Mouse (Mus musculus) MEL (cell line): ENCODE data around the gene Myh6. TPM values are rescaled to one million over a fixed set of nuclear protein-coding genes. Genes with fewer than 3 reads are reported as not detected.
"Not testable (repeated sequence)": the region's sequence is repeated elsewhere in the genome, so short reads cannot be mapped to it uniquely, and the experiment has no call there.

Experiments used
- DNase-seq: peaks from one replicate; pipeline ENCODE4 v3.0.0; 2011; ENCODE audit warnings: low read depth, low spot score
- H3K27ac ChIP-seq: 2 replicates; pipeline ENCODE4 v1.5.1; 2012; ENCODE audit warnings: low read depth, mild to moderate bottlenecking, control low read depth, low read length, moderate library complexity; ENCODE audit not compliant: control insufficient read depth
- H3K27me3 ChIP-seq, 2 experiments: fragments of 150-350 bp in 1 of 2; sonication (generic) in 1 of 2; 2 replicates each; pipeline ENCODE4 v1.6.1; 2012; ENCODE audit warnings: low read length in 2 of 2, mild to moderate bottlenecking in 2 of 2, improper control_type of control experiment in 1 of 2, moderate library complexity in 1 of 2; ENCODE audit not compliant: insufficient read depth in 2 of 2, control insufficient read depth in 1 of 2
- H3K36me3 ChIP-seq, 2 experiments: 2 replicates each; pipeline ENCODE4 v1.6.1; 2012 to 2014; ENCODE audit warnings: low read length in 2 of 2, improper control_type of control experiment in 1 of 2, inconsistent platforms in 1 of 2, mild to moderate bottlenecking in 1 of 2; ENCODE audit not compliant: insufficient read depth in 2 of 2, control insufficient read depth in 1 of 2
- H3K4me1 ChIP-seq, 2 experiments: fragments of 150-350 bp in 1 of 2; sonication (generic) in 1 of 2; 2 replicates each; pipeline ENCODE4 v1.6.1; 2012; ENCODE audit warnings: low read length in 2 of 2, improper control_type of control experiment in 1 of 2, mild to moderate bottlenecking in 1 of 2; ENCODE audit not compliant: insufficient read depth in 2 of 2, control insufficient read depth in 1 of 2
- H3K4me3 ChIP-seq, 2 experiments: fragments of 150-350 bp in 1 of 2; sonication (generic) in 1 of 2; 2 replicates each; pipeline ENCODE4 v1.5.1; 2012; ENCODE audit warnings: low read depth in 2 of 2, low read length in 2 of 2, mild to moderate bottlenecking in 2 of 2, moderate library complexity in 2 of 2, control low read depth in 1 of 2, improper control_type of control experiment in 1 of 2; ENCODE audit not compliant: control insufficient read depth in 1 of 2, insufficient read depth in 1 of 2
- H3K79me2 ChIP-seq: 2 replicates; pipeline ENCODE4 v1.6.1; 2012; ENCODE audit warnings: mild to moderate bottlenecking, low read length, moderate library complexity; ENCODE audit not compliant: control insufficient read depth, poor library complexity, insufficient read depth
- H3K9ac ChIP-seq: 2 replicates; pipeline ENCODE4 v1.6.1; 2012; ENCODE audit warnings: low read depth, mild to moderate bottlenecking, control low read depth, low read length, moderate library complexity; ENCODE audit not compliant: control insufficient read depth, poor library complexity, severe bottlenecking
- H3K9me3 ChIP-seq: fragments of 150-350 bp; sonication (generic); replicated peaks from 2 replicates; pipeline ENCODE4 v1.6.1; 2012; ENCODE audit warnings: mild to moderate bottlenecking, low read length, improper control_type of control experiment, moderate library complexity; ENCODE audit not compliant: insufficient read depth
- CHD1 ChIP-seq: IDR thresholded peaks from 2 replicates; pipeline ENCODE4 v1.6.1; 2012; ENCODE audit warnings: low read depth, mild to moderate bottlenecking, inconsistent platforms, low read length, improper control_type of control experiment
- CHD2 ChIP-seq: IDR thresholded peaks from 2 replicates; pipeline ENCODE4 v1.6.1; 2011; ENCODE audit warnings: low read length, improper control_type of control experiment
- CTCF ChIP-seq, 3 experiments: IDR thresholded peaks in 2 of 3; conservative IDR thresholded peaks in 1 of 3; 2 replicates each; pipeline ENCODE4 v1.5.1; 2011 to 2012; ENCODE audit warnings: low read length in 3 of 3, low read depth in 2 of 3, mild to moderate bottlenecking in 2 of 3, improper control_type of control experiment in 1 of 3, inconsistent platforms in 1 of 3, mixed read lengths in 1 of 3, moderate library complexity in 1 of 3; ENCODE audit not compliant: control insufficient read depth in 1 of 3, insufficient read depth in 1 of 3, poor library complexity in 1 of 3, severe bottlenecking in 1 of 3
- ELF1 ChIP-seq: IDR thresholded peaks from 2 replicates; pipeline ENCODE4 v1.6.1; 2014; ENCODE audit warnings: low read depth, mild to moderate bottlenecking, inconsistent platforms, low read length, improper control_type of control experiment, moderate library complexity
- EP300 ChIP-seq, 2 experiments: IDR thresholded peaks; 2 replicates each; pipeline ENCODE4 v1.6.1; 2011; ENCODE audit warnings: improper control_type of control experiment in 2 of 2, low read length in 2 of 2, low read depth in 1 of 2, mild to moderate bottlenecking in 1 of 2
- ETS1 ChIP-seq: IDR thresholded peaks from 2 replicates; pipeline ENCODE4 v1.6.1; 2012; ENCODE audit warnings: low read depth, mild to moderate bottlenecking, inconsistent platforms, low read length, improper control_type of control experiment, moderate library complexity
- GABPA ChIP-seq: IDR thresholded peaks from 2 replicates; pipeline ENCODE4 v1.6.1; 2012; ENCODE audit warnings: low read depth, mild to moderate bottlenecking, inconsistent platforms, low read length, improper control_type of control experiment, moderate library complexity
- GATA1 ChIP-seq: IDR thresholded peaks from 2 replicates; pipeline ENCODE4 v1.6.1; 2011; ENCODE audit warnings: low read depth, low read length, improper control_type of control experiment
- HCFC1 ChIP-seq: IDR thresholded peaks from 2 replicates; pipeline ENCODE4 v1.6.1; 2012; ENCODE audit warnings: low read depth, mild to moderate bottlenecking, inconsistent platforms, low read length, improper control_type of control experiment, moderate library complexity
- MAFK ChIP-seq: IDR thresholded peaks from 2 replicates; pipeline ENCODE4 v1.6.1; 2011; ENCODE audit warnings: low read depth, mild to moderate bottlenecking, low read length, improper control_type of control experiment, borderline replicate concordance
- MAZ ChIP-seq: IDR thresholded peaks from 2 replicates; pipeline ENCODE4 v1.6.1; 2012; ENCODE audit warnings: low read depth, mild to moderate bottlenecking, inconsistent platforms, low read length, improper control_type of control experiment
- MXI1 ChIP-seq: IDR thresholded peaks from 2 replicates; pipeline ENCODE4 v1.6.1; 2011; ENCODE audit warnings: mild to moderate bottlenecking, low read depth, low read length, improper control_type of control experiment
- MYB ChIP-seq: IDR thresholded peaks from 2 replicates; pipeline ENCODE4 v1.6.1; 2011; ENCODE audit warnings: mild to moderate bottlenecking, low read depth, low read length, improper control_type of control experiment
- MYC ChIP-seq: IDR thresholded peaks from 2 replicates; pipeline ENCODE4 v1.6.1; 2011; ENCODE audit warnings: low read depth, mild to moderate bottlenecking, low read length, improper control_type of control experiment, moderate library complexity
- NELFE ChIP-seq: IDR thresholded peaks from 2 replicates; pipeline ENCODE4 v1.6.1; 2011; ENCODE audit warnings: low read depth, low read length, improper control_type of control experiment
- NRF1 ChIP-seq: IDR thresholded peaks from 2 replicates; pipeline ENCODE4 v1.6.1; 2014; ENCODE audit warnings: low read depth, mild to moderate bottlenecking, inconsistent platforms, low read length, improper control_type of control experiment, moderate library complexity; ENCODE audit not compliant: poor library complexity, insufficient read depth, severe bottlenecking
- POLR2A ChIP-seq, 2 experiments: IDR thresholded peaks; 2 replicates each; pipeline ENCODE4 v1.6.1; 2011 to 2012; ENCODE audit warnings: low read length in 2 of 2, mild to moderate bottlenecking in 2 of 2, control low read depth in 1 of 2, improper control_type of control experiment in 1 of 2, low read depth in 1 of 2, moderate library complexity in 1 of 2; ENCODE audit not compliant: control insufficient read depth in 1 of 2, insufficient read depth in 1 of 2, poor library complexity in 1 of 2
- POLR2AphosphoS2 ChIP-seq: IDR thresholded peaks from 2 replicates; pipeline ENCODE4 v1.6.1; 2011; ENCODE audit warnings: low read length, improper control_type of control experiment
- RAD21 ChIP-seq: IDR thresholded peaks from 2 replicates; pipeline ENCODE4 v1.6.1; 2011; ENCODE audit warnings: mild to moderate bottlenecking, low read depth, low read length, improper control_type of control experiment
- TBP ChIP-seq: IDR thresholded peaks from 2 replicates; pipeline ENCODE4 v1.8.0; 2011; ENCODE audit warnings: low read depth, low read length, improper control_type of control experiment
- TCF12 ChIP-seq: IDR thresholded peaks from 2 replicates; pipeline ENCODE4 v1.6.1; 2014; ENCODE audit warnings: low read depth, mild to moderate bottlenecking, inconsistent platforms, low read length, improper control_type of control experiment, moderate library complexity
- USF2 ChIP-seq, 2 experiments: IDR thresholded peaks; 2 replicates each; pipeline ENCODE4 v1.6.1; 2011 to 2012; ENCODE audit warnings: improper control_type of control experiment in 2 of 2, low read length in 2 of 2, borderline replicate concordance in 1 of 2, inconsistent platforms in 1 of 2, low read depth in 1 of 2, mild to moderate bottlenecking in 1 of 2; ENCODE audit not compliant: insufficient read depth in 1 of 2
- polyA plus RNA-seq, 2 experiments: library from polyadenylated mRNA; stranded (reverse) in 1 of 2; unstranded in 1 of 2; fragments of >175 nt in 1 of 2; fragments of >200 nt in 1 of 2; gene quantifications; 2 replicates each; pipeline versions ENCODE4 v1.2.1 to v1.2.4; 2012; ENCODE audit warnings: low replicate concordance in 2 of 2, low read depth in 1 of 2; ENCODE audit not compliant: insufficient read length in 2 of 2, insufficient read depth in 1 of 2, missing spikeins in 1 of 2
- total RNA-seq: library from RNA; depleted of rRNA; stranded (reverse); fragments of 300-350 nt; gene quantifications from 2 replicates; pipeline ENCODE4 v1.2.3, GENCODE M21; 2012

Myh6 gene
- total and polyA plus RNA-seq, 3 experiments: not detected

GRCm38 (mm10) chr14:54988882-54989281 is 22.2 kb upstream of the Myh6 start:
- Histone ChIP-seq H3K79me2 (no peaks in the 10 kb centered on the region), H3K27ac (no peak overlapping the region), H3K36me3 (no peaks in the 10 kb centered on the region), H3K4me1 (no peaks in the 10 kb centered on the region), H3K9me3 (no peaks in the 10 kb centered on the region), H3K9ac (no peak overlapping the region), H3K4me3 (no peak overlapping the region), H3K27me3 (peaks cover 0 to 4% of the 10 kb centered on the region in 2 experiments; a peak in 3 of 4 replicates)
- TF ChIP-seq MAFK (no peak), HCFC1 (no peak), MYC (no peak), ELF1 (no peak), GABPA (no peak), TBP (no peak), CHD1 (no peak), ETS1 (no peak)
- DNase-seq: no peak

DNA sequence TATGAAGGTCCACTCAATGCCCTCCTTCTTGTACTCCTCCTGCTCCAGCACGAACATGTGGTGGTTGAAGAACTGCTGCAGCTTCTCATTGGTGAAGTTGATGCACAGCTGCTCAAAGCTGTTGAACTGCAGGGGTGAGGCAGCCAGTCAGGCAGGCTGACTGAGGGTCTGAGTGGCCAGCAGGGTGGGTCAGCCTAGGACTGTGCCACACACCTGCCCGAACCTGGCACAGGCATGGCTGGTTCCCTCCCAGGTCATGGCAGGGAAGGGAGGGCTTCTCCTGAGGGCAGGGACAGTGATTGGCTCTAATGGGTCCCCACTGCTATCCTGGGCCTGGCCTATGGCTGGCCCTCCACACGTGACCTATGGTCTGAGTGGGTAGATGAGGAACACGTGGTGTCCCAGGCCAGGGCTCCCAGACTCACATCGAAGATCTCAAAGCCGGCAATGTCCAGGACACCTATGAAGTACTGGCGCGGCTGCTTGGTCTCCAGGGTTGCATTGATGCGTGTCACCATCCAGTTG is 21.7 kb upstream of the Myh6 start:
- DNase-seq, H3K4me3 ChIP-seq, H3K27me3 ChIP-seq, H3K79me2 ChIP-seq, H3K9ac ChIP-seq, H3K27ac ChIP-seq, H3K9me3 ChIP-seq, H3K36me3 ChIP-seq, H3K4me1 ChIP-seq: not testable (repeated sequence)

GRCm38 (mm10) chr14:54981934-54982333 is 15.2 kb upstream of the Myh6 start:
- Histone ChIP-seq H3K9me3 (no peaks in the 10 kb centered on the region), H3K9ac (no peak overlapping the region), H3K4me3 (no peak overlapping the region), H3K27me3 (peaks cover 0 to 2% of the 10 kb centered on the region in 2 experiments; a peak in 3 of 4 replicates), H3K27ac (no peak overlapping the region), H3K79me2 (no peaks in the 10 kb centered on the region), H3K36me3 (no peaks in the 10 kb centered on the region), H3K4me1 (no peaks in the 10 kb centered on the region)
- no peak for TF ChIP-seq MYC
- no peak for TF ChIP-seq NELFE
- TF ChIP-seq ELF1: no peak
- no peak for TF ChIP-seq POLR2AphosphoS2
- TF ChIP-seq TCF12: no peak
- no peak for TF ChIP-seq MAFK
- no peak for TF ChIP-seq CHD2
- no peak for TF ChIP-seq EP300 (IDR thresholded peaks at IDR 0.05; ENCODE audit: low read depth in 1 of 2, low read length in 2 of 2)
- no peak for TF ChIP-seq MYB
- TF ChIP-seq GABPA: no peak
- TF ChIP-seq POLR2A (IDR thresholded peaks at IDR 0.05; ENCODE audit: control insufficient read depth in 1 of 2, insufficient read depth in 1 of 2, low read depth in 1 of 2, low read length in 2 of 2, poor library complexity in 1 of 2): no peak
- TF ChIP-seq MAZ: no peak
- TF ChIP-seq GATA1: no peak
- no peak for TF ChIP-seq HCFC1
- no peak for TF ChIP-seq CHD1
- TF ChIP-seq MXI1: no peak
- no peak for TF ChIP-seq NRF1
- TF ChIP-seq RAD21: no peak
- TF ChIP-seq USF2 (IDR thresholded peaks at IDR 0.05; ENCODE audit: borderline replicate concordance in 1 of 2, insufficient read depth in 1 of 2, low read depth in 1 of 2, low read length in 2 of 2): no peak
- no peak for TF ChIP-seq CTCF (IDR thresholded peaks at IDR 0.05 in 2 of 3, conservative IDR thresholded peaks at IDR 0.05 in 1 of 3; ENCODE audit: control insufficient read depth in 1 of 3, insufficient read depth in 1 of 3, low read depth in 2 of 3, low read length in 3 of 3, poor library complexity in 1 of 3, severe bottlenecking in 1 of 3)
- no peak for DNase-seq
